Mouse (Mus musculus): Measurements from ENCODE around the gene Crip3. TPM values are rescaled to one million over a fixed set of nuclear protein-coding genes. Genes with fewer than 3 reads are reported as not detected.

The Crip3 gene
- total and polyA plus RNA-seq, 2 experiments from 2014 or later: 1.00 TPM; not detected in 1

DNA sequence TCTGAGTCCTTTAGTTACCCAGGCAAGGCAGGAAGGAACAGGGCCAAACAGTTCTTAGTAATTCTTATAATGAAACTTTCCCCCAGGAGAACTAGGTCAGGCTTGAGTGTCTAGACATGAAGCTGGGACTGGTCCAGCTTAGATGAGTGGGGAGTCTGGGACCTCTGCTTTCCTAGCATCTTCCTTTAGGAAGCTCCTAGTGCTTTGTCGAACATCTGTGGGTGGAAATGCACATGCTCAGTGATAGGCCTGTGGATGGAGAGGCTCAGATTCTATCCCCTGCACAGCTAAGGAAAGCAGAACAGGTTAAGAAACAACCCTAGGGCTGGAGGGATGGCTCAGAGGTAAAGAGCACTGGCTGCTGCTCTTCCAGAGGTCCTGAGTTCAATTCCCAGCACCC is 34.1 kb upstream of the Crip3 start:
- Histone ChIP-seq H3K9me3 (replicated peaks; ENCODE audit: control insufficient read depth, low read length) (no peaks in the 10 kb centered on the region), H3K27ac (ENCODE audit: low read depth) (no peak overlapping the region), H3K9ac (replicated peaks; ENCODE audit: low read depth, low read length) (no peak overlapping the region), H3K36me3 (replicated peaks; ENCODE audit: control insufficient read depth, insufficient read depth, low read length) (peaks cover 50% of the 10 kb centered on the region), H3K4me2 (ENCODE audit: low read depth, low read length) (no peak overlapping the region), H3K4me3 (ENCODE audit: low read depth, low read length) (no peak overlapping the region), H3K27me3 (ENCODE audit: control insufficient read depth, insufficient read depth, low read length) (no peaks in the 10 kb centered on the region), H3K4me1 (ENCODE audit: control insufficient read depth, insufficient read depth) (no peaks in the 10 kb centered on the region)
- DNase-seq (ENCODE audit: low spot score) (no peak), ATAC-seq (ENCODE audit: insufficient read depth, low read depth) (no peak)
- TF ChIP-seq EP300 (IDR thresholded peaks at IDR 0.05; ENCODE audit: low read depth): no peak
- no peak for TF ChIP-seq CTCF (IDR thresholded peaks at IDR 0.05; ENCODE audit: low read depth)
- WGBS: 70% methylated on average over 1 of the region's 1 CpGs

DNA sequence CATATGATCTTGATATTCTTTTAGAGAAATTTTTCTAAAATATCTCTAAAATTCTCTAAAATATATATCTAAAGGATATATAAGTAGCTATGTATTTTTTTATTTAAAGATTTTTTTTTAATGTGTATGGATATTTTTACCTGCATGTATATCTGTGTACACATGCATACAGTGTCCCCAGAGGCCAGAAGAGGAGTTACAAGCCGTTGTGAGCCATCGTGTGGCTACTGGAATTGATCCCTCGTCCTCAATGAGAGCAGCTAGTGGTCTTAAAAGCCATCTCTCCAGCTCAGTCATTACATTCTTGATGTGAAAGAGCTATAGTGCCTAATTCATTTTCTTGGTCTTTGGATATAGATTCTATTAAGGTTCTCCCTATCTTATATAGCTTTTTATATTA is 20.2 kb upstream of the Crip3 start:
- no peak for ATAC-seq (ENCODE audit: insufficient read depth, low read depth)
- 22% methylated on average over 3 of the region's 3 CpGs for WGBS
- no peaks in the 10 kb centered on the region for H3K9me3 ChIP-seq (replicated peaks; ENCODE audit: control insufficient read depth, low read length)
- H3K27me3 ChIP-seq (ENCODE audit: control insufficient read depth, insufficient read depth, low read length): no peaks in the 10 kb centered on the region
- H3K9ac ChIP-seq (replicated peaks; ENCODE audit: low read depth, low read length): no peak overlapping the region
- TF ChIP-seq CTCF (IDR thresholded peaks at IDR 0.05; ENCODE audit: low read depth) (peak; percentile 30; the same call in 1 of the 2 replicates), EP300 (IDR thresholded peaks at IDR 0.05; ENCODE audit: low read depth) (no peak)
- no peak overlapping the region for H3K4me3 ChIP-seq (ENCODE audit: low read depth, low read length)
- H3K4me1 ChIP-seq (ENCODE audit: control insufficient read depth, insufficient read depth): no peaks in the 10 kb centered on the region
- H3K27ac ChIP-seq (ENCODE audit: low read depth): no peak overlapping the region
- no peak for DNase-seq (ENCODE audit: low spot score)
- H3K4me2 ChIP-seq (ENCODE audit: low read depth, low read length): no peak overlapping the region
- H3K36me3 ChIP-seq (replicated peaks; ENCODE audit: control insufficient read depth, insufficient read depth, low read length): peaks cover 69% of the 10 kb centered on the region

DNA sequence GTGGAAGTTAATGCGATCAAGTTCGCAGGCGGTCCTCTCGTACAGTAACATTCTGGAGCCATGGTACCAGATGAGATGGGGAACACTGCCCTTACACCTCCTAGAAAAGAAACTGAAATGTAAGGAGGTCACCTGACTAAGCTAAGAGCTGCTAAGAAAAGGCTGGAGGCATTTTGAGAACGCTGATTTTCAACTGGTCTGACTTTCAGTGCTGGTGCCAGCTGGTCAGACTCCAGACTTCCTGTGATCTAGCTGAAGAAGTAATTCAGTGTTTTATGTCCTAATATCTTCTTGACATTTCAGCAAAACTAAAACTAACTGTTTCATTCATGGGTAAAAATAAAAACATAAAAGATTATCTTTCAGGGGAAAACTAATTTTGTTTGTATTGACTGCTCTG is 10.1 kb upstream of the Crip3 start:
- DNase-seq (ENCODE audit: low spot score) (peak; percentile 22), ATAC-seq (ENCODE audit: insufficient read depth, low read depth) (no peak)
- H3K4me2 ChIP-seq (ENCODE audit: low read depth, low read length): no peak overlapping the region
- no peak overlapping the region for H3K27ac ChIP-seq (ENCODE audit: low read depth)
- WGBS: 55% methylated on average over 5 of the region's 5 CpGs
- H3K9me3 ChIP-seq (replicated peaks; ENCODE audit: control insufficient read depth, low read length): no peaks in the 10 kb centered on the region
- H3K4me1 ChIP-seq (ENCODE audit: control insufficient read depth, insufficient read depth): no peaks in the 10 kb centered on the region
- H3K27me3 ChIP-seq (ENCODE audit: control insufficient read depth, insufficient read depth, low read length): no peaks in the 10 kb centered on the region
- peaks cover 6% of the 10 kb centered on the region; the same call in 1 of the 2 replicates for H3K36me3 ChIP-seq (replicated peaks; ENCODE audit: control insufficient read depth, insufficient read depth, low read length)
- TF ChIP-seq EP300 (IDR thresholded peaks at IDR 0.05; ENCODE audit: low read depth): no peak
- no peak for TF ChIP-seq CTCF (IDR thresholded peaks at IDR 0.05; ENCODE audit: low read depth)
- no peak overlapping the region for H3K4me3 ChIP-seq (ENCODE audit: low read depth, low read length)
- no peak overlapping the region for H3K9ac ChIP-seq (replicated peaks; ENCODE audit: low read depth, low read length)

DNA sequence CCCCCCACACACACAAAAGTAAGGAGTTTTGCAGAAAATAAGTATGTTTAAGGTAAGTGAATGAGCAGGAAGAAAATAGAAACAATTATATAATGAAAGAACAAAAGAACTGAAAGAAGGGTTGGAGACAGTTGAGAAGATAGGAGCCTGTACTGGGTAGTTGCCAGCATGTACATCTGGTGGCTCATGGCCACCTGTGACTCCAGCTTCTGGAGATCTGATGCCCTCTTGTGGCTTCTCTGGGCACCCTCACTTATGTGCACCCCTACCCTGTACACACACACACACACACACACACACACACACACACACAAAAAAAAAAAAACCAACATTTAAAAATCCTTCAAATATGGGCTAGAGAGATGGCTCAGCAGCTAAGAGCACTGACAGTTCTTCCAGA is 9.0 kb upstream of the Crip3 start:
- Histone ChIP-seq H3K9me3 (replicated peaks; ENCODE audit: control insufficient read depth, low read length) (no peaks in the 10 kb centered on the region), H3K9ac (replicated peaks; ENCODE audit: low read depth, low read length) (no peak overlapping the region)

DNA sequence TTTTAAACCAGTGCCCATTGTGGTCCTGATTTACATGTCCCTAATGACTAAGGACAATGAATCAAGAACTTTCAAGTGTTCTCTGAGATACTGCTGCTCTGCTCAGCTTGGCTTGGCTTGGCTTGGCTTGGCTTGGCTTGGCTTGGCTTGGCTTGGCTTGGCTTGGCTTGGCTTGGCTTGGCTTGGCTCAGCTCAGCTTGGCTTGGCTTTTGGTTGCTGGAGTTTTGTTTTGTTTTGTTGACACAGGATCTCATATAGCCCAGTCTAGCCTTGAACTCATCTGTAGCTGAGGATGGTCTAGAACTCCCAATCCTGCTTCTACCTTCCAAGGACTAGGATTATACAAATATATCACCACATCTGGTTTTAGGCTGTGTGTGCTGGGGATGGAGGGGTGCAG is 2.2 kb upstream of the Crip3 start:
- no peaks in the 10 kb centered on the region for H3K4me1 ChIP-seq (ENCODE audit: control insufficient read depth, insufficient read depth)
- H3K27ac ChIP-seq (ENCODE audit: low read depth): no peak overlapping the region
- no peak overlapping the region for H3K9ac ChIP-seq (replicated peaks; ENCODE audit: low read depth, low read length)
- no peaks in the 10 kb centered on the region for H3K36me3 ChIP-seq (replicated peaks; ENCODE audit: control insufficient read depth, insufficient read depth, low read length)
- H3K9me3 ChIP-seq (replicated peaks; ENCODE audit: control insufficient read depth, low read length): no peaks in the 10 kb centered on the region
- no peak for DNase-seq (ENCODE audit: low spot score)
- no peak overlapping the region for H3K4me3 ChIP-seq (ENCODE audit: low read depth, low read length)
- no peak for TF ChIP-seq CTCF (IDR thresholded peaks at IDR 0.05; ENCODE audit: low read depth)
- no peak for TF ChIP-seq EP300 (IDR thresholded peaks at IDR 0.05; ENCODE audit: low read depth)
- H3K4me2 ChIP-seq (ENCODE audit: low read depth, low read length): no peak overlapping the region
- H3K27me3 ChIP-seq (ENCODE audit: control insufficient read depth, insufficient read depth, low read length): 0 out of 2 replicates have a peak, but pooled peaks cover 3% of the 10 kb centered on the region
- ATAC-seq (ENCODE audit: insufficient read depth, low read depth): no peak

More for the DNA sequence above, 9.0 kb upstream of the Crip3 start:
- no peak for TF ChIP-seq CTCF (IDR thresholded peaks at IDR 0.05; ENCODE audit: low read depth)
- TF ChIP-seq EP300 (IDR thresholded peaks at IDR 0.05; ENCODE audit: low read depth): no peak
- Histone ChIP-seq H3K4me1 (ENCODE audit: control insufficient read depth, insufficient read depth) (no peaks in the 10 kb centered on the region), H3K36me3 (replicated peaks; ENCODE audit: control insufficient read depth, insufficient read depth, low read length) (peaks cover 5% of the 10 kb centered on the region; the same call in 1 of the 2 replicates), H3K4me3 (ENCODE audit: low read depth, low read length) (no peak overlapping the region), H3K27ac (ENCODE audit: low read depth) (no peak overlapping the region), H3K4me2 (ENCODE audit: low read depth, low read length) (no peak overlapping the region), H3K27me3 (ENCODE audit: control insufficient read depth, insufficient read depth, low read length) (no peaks in the 10 kb centered on the region)
- DNase-seq (ENCODE audit: low spot score) (no peak), ATAC-seq (ENCODE audit: insufficient read depth, low read depth) (no peak)

DNA sequence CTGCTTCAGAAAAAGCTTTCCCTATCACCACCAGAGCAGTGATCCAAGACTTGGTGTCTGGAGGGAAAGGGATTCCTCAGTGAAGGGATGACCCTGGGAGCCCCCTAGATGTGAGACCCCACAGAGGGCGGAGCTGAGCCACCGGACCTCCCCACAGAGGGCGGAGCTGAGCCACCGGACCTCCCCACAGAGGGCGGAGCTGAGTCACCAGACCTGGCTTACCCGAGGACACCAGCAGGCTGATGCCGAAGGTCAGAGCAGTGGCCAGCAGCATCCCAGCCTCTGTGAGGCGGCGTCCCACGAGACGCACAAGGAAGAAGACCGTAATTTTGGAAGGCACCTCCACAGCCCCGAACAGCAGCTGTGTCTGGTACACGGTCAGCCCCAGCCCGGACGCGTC is 4.9 kb downstream of the Crip3 start:
- 3% methylated on average over 17 of the region's 17 CpGs for WGBS
- DNase-seq (ENCODE audit: low spot score): no peak
- Histone ChIP-seq H3K9me3 (replicated peaks; ENCODE audit: control insufficient read depth, low read length) (no peaks in the 10 kb centered on the region), H3K4me1 (ENCODE audit: control insufficient read depth, insufficient read depth) (no peaks in the 10 kb centered on the region), H3K4me3 (ENCODE audit: low read depth, low read length) (no peak overlapping the region), H3K9ac (replicated peaks; ENCODE audit: low read depth, low read length) (no peak overlapping the region), H3K36me3 (replicated peaks; ENCODE audit: control insufficient read depth, insufficient read depth, low read length) (no peaks in the 10 kb centered on the region), H3K27me3 (ENCODE audit: control insufficient read depth, insufficient read depth, low read length) (peaks cover 27% of the 10 kb centered on the region), H3K4me2 (ENCODE audit: low read depth, low read length) (peak overlapping the region; percentile 33; the same call in 1 of the 2 replicates), H3K27ac (ENCODE audit: low read depth) (no peak overlapping the region)
- ATAC-seq (ENCODE audit: insufficient read depth, low read depth): peak; percentile 49; the same call in 1 of the 2 replicates
- TF ChIP-seq CTCF (IDR thresholded peaks at IDR 0.05; ENCODE audit: low read depth) (no peak), EP300 (IDR thresholded peaks at IDR 0.05; ENCODE audit: low read depth) (no peak)

Measured in heart, postnatal 0 days (tissue).